Mouse (Mus musculus): ENCODE results near the gene Zbed3.

Gene Zbed3

GRCm38 (mm10) chr13:95332086-95332899, 8.9 kb downstream of the Zbed3 start:
- DNase-seq (ENCODE audit: low read depth, low spot score) = no peak

DNA sequence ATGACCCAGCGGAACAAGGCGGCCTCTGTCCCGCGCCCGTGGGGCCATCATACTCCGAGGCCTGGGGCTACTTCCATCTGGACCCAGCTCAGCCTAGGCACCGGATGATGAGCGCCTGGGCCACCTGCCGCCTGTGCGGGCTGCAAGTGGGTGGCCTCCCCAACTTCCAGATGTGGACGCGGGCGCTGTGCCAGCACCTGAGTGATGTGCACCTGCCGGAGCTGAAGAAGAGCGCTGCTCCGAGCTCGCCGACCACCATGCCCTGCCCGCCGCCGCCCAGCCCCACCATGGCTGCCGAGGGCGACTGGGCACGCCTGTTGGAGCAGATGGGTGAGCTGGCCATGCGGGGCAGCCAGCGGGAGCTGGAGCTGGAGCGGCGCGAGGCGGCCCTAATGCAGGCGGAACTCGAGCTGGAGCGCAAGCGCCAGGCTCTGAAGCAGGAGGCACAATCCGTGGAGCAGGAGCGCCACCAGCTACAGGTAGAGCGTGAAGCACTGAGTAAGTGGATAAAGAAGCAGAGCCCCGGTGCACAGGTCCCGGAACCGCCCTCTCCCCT, 12.8 kb downstream of the Zbed3 start:
- DNase-seq (ENCODE audit: low read depth, low spot score) = peak; percentile 71

DNA sequence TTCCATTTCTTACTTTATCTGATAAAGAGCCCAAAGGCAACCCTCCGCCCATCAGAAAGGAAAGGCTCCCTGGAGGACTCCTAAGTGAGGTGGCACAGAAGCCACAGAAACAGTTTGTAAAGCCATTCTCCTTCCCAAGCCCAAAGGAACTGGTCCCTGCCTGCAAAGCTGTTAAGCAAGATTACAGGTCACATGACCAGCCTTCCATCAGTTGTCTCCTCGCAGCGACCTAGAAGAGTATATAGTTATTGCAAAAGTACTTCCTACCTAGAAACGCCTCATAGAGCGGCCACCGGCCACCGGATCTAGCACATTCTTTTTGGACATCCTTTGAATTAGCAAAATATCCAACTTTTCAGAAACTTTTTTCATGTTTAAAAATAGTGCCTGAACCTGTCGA, 20.1 kb downstream of the Zbed3 start:
- DNase-seq (ENCODE audit: low read depth, low spot score) = no peak

- no peak for DNase-seq (ENCODE audit: low read depth, low spot score)
These were observed 22.5 kb downstream of the Zbed3 start for GRCm38 (mm10) chr13:95345869-95346268.

- peak; percentile 83 for DNase-seq (ENCODE audit: low read depth, low spot score)
These were observed 23.7 kb downstream of the Zbed3 start for GRCm38 (mm10) chr13:95347018-95347696.

- no peak for DNase-seq (ENCODE audit: low read depth, low spot score)
These were observed 25.1 kb downstream of the Zbed3 start for GRCm38 (mm10) chr13:95348476-95348875.

GRCm38 (mm10) chr13:95358223-95358622, 34.8 kb downstream of the Zbed3 start:
- no peak for DNase-seq (ENCODE audit: low read depth, low spot score)

GRCm38 (mm10) chr13:95363440-95363839, 40.0 kb downstream of the Zbed3 start:
- no peak for DNase-seq (ENCODE audit: low read depth, low spot score)

- no peak for DNase-seq (ENCODE audit: low read depth, low spot score)
These were observed 42.9 kb downstream of the Zbed3 start for GRCm38 (mm10) chr13:95366356-95366755.

GRCm38 (mm10) chr13:95374701-95375553, 51.5 kb downstream of the Zbed3 start, which contains the start of gene Aggf1:
TSS of gene Aggf1 (minus strand) at chr13:95375352.
- DNase-seq (ENCODE audit: low read depth, low spot score) = peak; percentile 95

DNA sequence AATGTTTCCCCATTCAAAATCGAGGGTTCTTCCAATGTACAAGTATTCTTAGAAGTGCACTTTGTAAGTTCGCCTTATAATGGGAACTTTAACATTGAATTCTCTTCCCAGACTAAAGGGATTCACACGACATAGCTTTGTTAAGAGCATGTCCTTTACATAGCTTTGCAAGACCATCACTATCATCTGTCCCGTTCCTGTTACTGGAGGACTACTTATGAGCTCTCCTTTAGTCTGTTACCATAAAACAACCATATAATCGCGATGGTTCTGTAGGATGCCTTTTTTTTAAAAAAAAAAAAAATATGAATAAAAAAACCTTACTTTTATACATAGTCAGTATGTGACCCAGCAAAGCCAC, 52.1 kb downstream of the Zbed3 start:
- no peak for DNase-seq (ENCODE audit: low read depth, low spot score)

DNA sequence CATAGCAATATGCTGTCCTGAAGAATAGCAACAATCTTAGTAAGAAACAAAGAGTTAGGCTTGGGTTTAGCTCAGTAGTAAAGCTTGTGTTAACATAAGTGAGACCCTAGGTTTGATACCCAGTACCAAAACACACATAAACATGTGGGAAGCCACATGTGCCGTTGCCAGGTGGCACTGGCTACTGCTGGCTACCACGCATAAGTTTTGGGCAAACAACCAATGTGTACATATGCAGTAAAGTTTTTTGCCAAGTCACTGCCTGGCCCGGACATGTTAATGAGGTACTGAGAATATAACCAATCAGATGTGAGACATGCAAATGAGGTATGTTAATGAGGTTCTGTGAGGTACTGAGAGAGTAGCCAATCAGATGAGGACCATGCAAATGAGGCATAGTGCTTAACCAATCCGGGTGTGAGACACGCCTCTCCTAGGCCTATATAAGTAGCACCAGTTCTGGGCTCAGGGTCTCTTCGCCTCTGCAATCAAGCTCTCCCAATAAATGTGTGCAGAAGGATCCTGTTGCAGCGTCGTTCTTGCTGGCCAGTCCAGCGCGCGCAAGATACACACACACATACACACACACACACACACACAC, 53.4 kb downstream of the Zbed3 start:
- peak; percentile 39 for DNase-seq (ENCODE audit: low read depth, low spot score)

- DNase-seq (ENCODE audit: low read depth, low spot score) = no peak
These were observed 55.3 kb downstream of the Zbed3 start for GRCm38 (mm10) chr13:95378696-95379095.

DNA sequence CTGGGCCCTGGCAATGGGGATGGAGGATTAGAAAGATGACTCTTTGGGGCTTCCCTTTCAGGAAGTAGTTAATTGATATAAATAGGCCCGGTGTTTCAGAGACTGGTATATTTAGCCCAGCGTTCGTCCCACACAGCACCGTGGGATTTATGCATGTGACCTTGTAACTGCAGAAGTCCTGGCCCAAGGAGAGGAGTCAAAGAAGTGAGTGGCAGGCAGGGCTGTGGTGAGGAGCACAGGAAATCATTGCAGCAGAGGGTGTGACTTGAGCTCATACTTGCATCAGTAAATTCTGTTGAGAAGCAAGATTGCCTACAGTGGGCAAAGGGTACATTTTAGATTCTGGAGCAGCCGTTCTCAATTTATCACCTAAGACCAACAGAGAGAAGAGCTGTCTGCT, 59.0 kb downstream of the Zbed3 start:
- DNase-seq (ENCODE audit: low read depth, low spot score) = no peak

Data from ZHBTc4 (cell line).